Mouse (Mus musculus): ENCODE results near the gene Lrrc26. TPM values are rescaled to one million over a fixed set of nuclear protein-coding genes. Genes with fewer than 3 reads are reported as not detected.
A peak's percentile ranks its signal among the peaks of the same experiment; 100 is the strongest.

Gene Lrrc26
- polyA plus RNA-seq, 1 experiment from 2014 or later: 6.6 TPM

GRCm38 (mm10) chr2:25303931-25304656, 14.4 kb downstream of the Lrrc26 start:
- Histone ChIP-seq H3K4me1 (replicated peaks; ENCODE audit: control insufficient read depth, insufficient read depth, low read length) (no peaks in the 10 kb centered on the region), H3K4me2 (replicated peaks; ENCODE audit: low read depth) (0 out of 2 replicates have a peak overlapping the region, but pooled peaks have one; percentile 76), H3K36me3 (ENCODE audit: control insufficient read depth, insufficient read depth) (no peaks in the 10 kb centered on the region), H3K9ac (ENCODE audit: low read depth, low read length) (no peak overlapping the region), H3K27ac (ENCODE audit: low read depth, low read length) (no peak overlapping the region), H3K9me3 (ENCODE audit: control insufficient read depth) (no peaks in the 10 kb centered on the region), H3K27me3 (replicated peaks; ENCODE audit: control insufficient read depth, insufficient read depth, low read length) (peaks cover 10% of the 10 kb centered on the region), H3K4me3 (ENCODE audit: low read depth, low read length) (no peak overlapping the region)
- TF ChIP-seq CTCF (IDR thresholded peaks at IDR 0.05; ENCODE audit: low read depth): no peak
- WGBS: 70% methylated on average over 7 of the region's 7 CpGs
- no peak for ATAC-seq

GRCm38 (mm10) chr2:25304657-25305541, 15.2 kb downstream of the Lrrc26 start:
- Histone ChIP-seq H3K4me2 (replicated peaks; ENCODE audit: low read depth) (peak overlapping the region; percentile 76), H3K36me3 (ENCODE audit: control insufficient read depth, insufficient read depth) (no peaks in the 10 kb centered on the region), H3K9ac (ENCODE audit: low read depth, low read length) (no peak overlapping the region), H3K27ac (ENCODE audit: low read depth, low read length) (no peak overlapping the region), H3K4me1 (replicated peaks; ENCODE audit: control insufficient read depth, insufficient read depth, low read length) (no peaks in the 10 kb centered on the region), H3K9me3 (ENCODE audit: control insufficient read depth) (no peaks in the 10 kb centered on the region), H3K27me3 (replicated peaks; ENCODE audit: control insufficient read depth, insufficient read depth, low read length) (peaks cover 12% of the 10 kb centered on the region), H3K4me3 (ENCODE audit: low read depth, low read length) (peak overlapping the region; percentile 36)
- WGBS: 2% methylated on average over 44 of the region's 45 CpGs
- no peak for TF ChIP-seq CTCF (IDR thresholded peaks at IDR 0.05; ENCODE audit: low read depth)
- peak; percentile 19; the same call in 1 of the 2 replicates for ATAC-seq

GRCm38 (mm10) chr2:25305587-25306359, 16.1 kb downstream of the Lrrc26 start:
- H3K27me3 ChIP-seq (replicated peaks; ENCODE audit: control insufficient read depth, insufficient read depth, low read length): peaks cover 18% of the 10 kb centered on the region
- no peaks in the 10 kb centered on the region for H3K9me3 ChIP-seq (ENCODE audit: control insufficient read depth)
- no peak overlapping the region for H3K9ac ChIP-seq (ENCODE audit: low read depth, low read length)
- WGBS: 52% methylated on average over 14 of the region's 14 CpGs
- H3K4me1 ChIP-seq (replicated peaks; ENCODE audit: control insufficient read depth, insufficient read depth, low read length): no peaks in the 10 kb centered on the region
- H3K4me3 ChIP-seq (ENCODE audit: low read depth, low read length): peak overlapping the region; percentile 36
- no peak overlapping the region for H3K27ac ChIP-seq (ENCODE audit: low read depth, low read length)
- no peak for ATAC-seq
- H3K36me3 ChIP-seq (ENCODE audit: control insufficient read depth, insufficient read depth): no peaks in the 10 kb centered on the region
- peak overlapping the region; percentile 76 for H3K4me2 ChIP-seq (replicated peaks; ENCODE audit: low read depth)
- no peak for TF ChIP-seq CTCF (IDR thresholded peaks at IDR 0.05; ENCODE audit: low read depth)

- WGBS: 59% methylated on average over 10 of the region's 10 CpGs
- H3K36me3 ChIP-seq (ENCODE audit: control insufficient read depth, insufficient read depth): no peaks in the 10 kb centered on the region
- no peak overlapping the region for H3K4me3 ChIP-seq (ENCODE audit: low read depth, low read length)
- H3K4me1 ChIP-seq (replicated peaks; ENCODE audit: control insufficient read depth, insufficient read depth, low read length): no peaks in the 10 kb centered on the region
- ATAC-seq: no peak
- H3K4me2 ChIP-seq (replicated peaks; ENCODE audit: low read depth): no peak overlapping the region
- H3K9me3 ChIP-seq (ENCODE audit: control insufficient read depth): no peaks in the 10 kb centered on the region
- no peak overlapping the region for H3K27ac ChIP-seq (ENCODE audit: low read depth, low read length)
- no peak for TF ChIP-seq CTCF (IDR thresholded peaks at IDR 0.05; ENCODE audit: low read depth)
- peaks cover 34% of the 10 kb centered on the region for H3K27me3 ChIP-seq (replicated peaks; ENCODE audit: control insufficient read depth, insufficient read depth, low read length)
- H3K9ac ChIP-seq (ENCODE audit: low read depth, low read length): no peak overlapping the region
These were observed 20.5 kb downstream of the Lrrc26 start for GRCm38 (mm10) chr2:25310180-25310579.

GRCm38 (mm10) chr2:25310969-25311368, 21.3 kb downstream of the Lrrc26 start:
- Histone ChIP-seq H3K4me3 (ENCODE audit: low read depth, low read length) (peak overlapping the region; percentile 28), H3K9ac (ENCODE audit: low read depth, low read length) (no peak overlapping the region), H3K9me3 (ENCODE audit: control insufficient read depth) (no peaks in the 10 kb centered on the region), H3K36me3 (ENCODE audit: control insufficient read depth, insufficient read depth) (no peaks in the 10 kb centered on the region), H3K4me1 (replicated peaks; ENCODE audit: control insufficient read depth, insufficient read depth, low read length) (no peaks in the 10 kb centered on the region), H3K27me3 (replicated peaks; ENCODE audit: control insufficient read depth, insufficient read depth, low read length) (peaks cover 26% of the 10 kb centered on the region), H3K4me2 (replicated peaks; ENCODE audit: low read depth) (peak overlapping the region; percentile 64), H3K27ac (ENCODE audit: low read depth, low read length) (no peak overlapping the region)
- WGBS: 1% methylated on average over 22 of the region's 22 CpGs
- peak; percentile 34; the same call in 1 of the 2 replicates for ATAC-seq
- no peak for TF ChIP-seq CTCF (IDR thresholded peaks at IDR 0.05; ENCODE audit: low read depth)
